Mouse (Mus musculus): Measurements from ENCODE around the gene Chmp5. TPM values are rescaled to one million over a fixed set of nuclear protein-coding genes. Genes with fewer than 3 reads are reported as not detected.

Chmp5 gene
- polyA plus RNA-seq (2015; fragmentation: Nextera tagmentation; extraction: Ambion mirVana) = 167 and 183 TPM in 2 replicates

DNA sequence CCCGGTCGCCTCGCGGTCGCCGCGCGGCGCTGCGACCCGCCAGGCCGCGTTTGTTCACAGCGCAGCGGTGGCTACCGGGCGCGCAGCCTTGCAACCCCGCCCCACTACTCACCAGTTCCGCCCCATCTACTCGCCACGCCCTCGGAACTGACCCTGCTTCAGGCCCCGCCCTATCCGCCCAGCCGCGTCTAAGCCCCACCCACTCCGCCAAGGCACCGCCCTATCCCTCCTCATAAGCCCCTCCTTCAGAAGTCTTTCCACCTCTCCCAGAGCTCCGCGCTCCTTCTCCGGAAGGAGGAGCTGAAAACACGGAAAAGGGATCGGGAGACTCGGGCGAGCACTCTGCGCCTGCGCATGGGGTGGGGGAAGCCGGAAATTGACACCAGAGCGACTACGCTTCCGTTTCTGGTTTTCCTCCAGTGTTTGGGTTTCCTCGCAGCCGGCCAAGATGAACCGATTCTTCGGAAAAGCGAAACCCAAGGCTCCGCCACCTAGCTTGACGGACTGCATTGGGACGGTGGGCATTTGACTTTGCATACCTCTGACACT, at the start of gene Chmp5, which contains the start of gene Bag1:
TSS of gene Chmp5 (plus strand) at position 248 of the 549 bp plus-strand sequence.
TSS of gene Bag1 (minus strand) at position 135 of the 549 bp plus-strand sequence.
- peak within 1 kb of the TSS; percentile 90 for H3K4me3 ChIP-seq (replicated peaks; ENCODE audit: low read length)
- peak within 1 kb of the TSS; percentile 81 for H3K27ac ChIP-seq (ENCODE audit: low read length)
- H3K4me2 ChIP-seq (ENCODE audit: low read length) = peak within 1 kb of the TSS; percentile 89
- WGBS = under 1% methylated on average over 50 of the region's 50 CpGs
- H3K27me3 ChIP-seq (replicated peaks; ENCODE audit: control insufficient read depth, insufficient read depth, low read length) = no peaks in the 10 kb centered on the region
- peak; percentile 97 for ATAC-seq
- H3K9ac ChIP-seq (replicated peaks; ENCODE audit: low read depth, low read length) = peak within 1 kb of the TSS; percentile 87
- peaks cover 27% of the 10 kb centered on the region for H3K4me1 ChIP-seq (replicated peaks; ENCODE audit: control insufficient read depth, insufficient read depth, low read length)
- peaks cover 18% of the 10 kb centered on the region for H3K36me3 ChIP-seq (ENCODE audit: control insufficient read depth, insufficient read depth)
- no peaks in the 10 kb centered on the region for H3K9me3 ChIP-seq (ENCODE audit: control insufficient read depth, low read length)

GRCm38 (mm10) chr4:40898476-40899044, 49.6 kb upstream of the Chmp5 start:
- no peaks in the 10 kb centered on the region for H3K4me1 ChIP-seq (replicated peaks; ENCODE audit: control insufficient read depth, insufficient read depth, low read length)
- no peak overlapping the region for H3K27ac ChIP-seq (ENCODE audit: low read length)
- no peaks in the 10 kb centered on the region for H3K36me3 ChIP-seq (ENCODE audit: control insufficient read depth, insufficient read depth)
- 83% methylated on average over 6 of the region's 6 CpGs for WGBS
- H3K9me3 ChIP-seq (ENCODE audit: control insufficient read depth, low read length) = no peaks in the 10 kb centered on the region
- no peak overlapping the region for H3K4me3 ChIP-seq (replicated peaks; ENCODE audit: low read length)
- H3K9ac ChIP-seq (replicated peaks; ENCODE audit: low read depth, low read length) = no peak overlapping the region
- H3K4me2 ChIP-seq (ENCODE audit: low read length) = no peak overlapping the region
- ATAC-seq = no peak
- no peaks in the 10 kb centered on the region for H3K27me3 ChIP-seq (replicated peaks; ENCODE audit: control insufficient read depth, insufficient read depth, low read length)

DNA sequence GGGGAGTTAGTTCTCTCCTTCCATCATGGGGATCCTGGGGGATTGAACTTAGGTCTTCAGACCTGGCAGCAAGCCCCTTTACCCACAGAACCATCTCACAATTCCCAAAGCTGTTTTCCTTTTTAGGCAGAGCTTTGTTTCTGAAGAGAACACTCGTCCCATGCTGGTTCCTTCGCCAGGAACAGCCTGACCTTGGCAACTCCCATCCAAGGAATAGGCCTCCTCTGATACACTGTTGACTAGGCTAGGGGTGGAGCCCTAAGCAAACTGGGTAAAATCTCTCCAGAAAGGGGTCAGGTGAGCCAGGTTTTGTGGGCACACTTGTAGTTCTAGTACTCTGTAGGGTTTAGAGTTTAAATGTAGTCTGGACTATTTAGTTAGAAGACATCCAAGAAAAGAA, 48.9 kb upstream of the Chmp5 start:
- no peak for ATAC-seq
- Histone ChIP-seq H3K36me3 (ENCODE audit: control insufficient read depth, insufficient read depth) (no peaks in the 10 kb centered on the region), H3K4me3 (replicated peaks; ENCODE audit: low read length) (no peak overlapping the region), H3K4me1 (replicated peaks; ENCODE audit: control insufficient read depth, insufficient read depth, low read length) (no peaks in the 10 kb centered on the region), H3K27ac (ENCODE audit: low read length) (no peak overlapping the region), H3K27me3 (replicated peaks; ENCODE audit: control insufficient read depth, insufficient read depth, low read length) (no peaks in the 10 kb centered on the region), H3K9ac (replicated peaks; ENCODE audit: low read depth, low read length) (no peak overlapping the region), H3K9me3 (ENCODE audit: control insufficient read depth, low read length) (no peaks in the 10 kb centered on the region), H3K4me2 (ENCODE audit: low read length) (no peak overlapping the region)
- WGBS = 51% methylated on average over 2 of the region's 2 CpGs

GRCm38 (mm10) chr4:40900071-40900470, 48.1 kb upstream of the Chmp5 start:
- no peaks in the 10 kb centered on the region for H3K27me3 ChIP-seq (replicated peaks; ENCODE audit: control insufficient read depth, insufficient read depth, low read length)
- WGBS = 91% methylated on average over 3 of the region's 3 CpGs
- no peak for ATAC-seq

GRCm38 (mm10) chr4:40900612-40901011, 47.6 kb upstream of the Chmp5 start:
- no peaks in the 10 kb centered on the region for H3K9me3 ChIP-seq (ENCODE audit: control insufficient read depth, low read length)

More at GRCm38 (mm10) chr4:40900071-40900470, 48.1 kb upstream of the Chmp5 start:
- H3K36me3 ChIP-seq (ENCODE audit: control insufficient read depth, insufficient read depth) = no peaks in the 10 kb centered on the region
- H3K27ac ChIP-seq (ENCODE audit: low read length) = no peak overlapping the region
- H3K4me3 ChIP-seq (replicated peaks; ENCODE audit: low read length) = no peak overlapping the region
- H3K9me3 ChIP-seq (ENCODE audit: control insufficient read depth, low read length) = no peaks in the 10 kb centered on the region
- no peak overlapping the region for H3K9ac ChIP-seq (replicated peaks; ENCODE audit: low read depth, low read length)
- H3K4me2 ChIP-seq (ENCODE audit: low read length) = no peak overlapping the region
- no peaks in the 10 kb centered on the region for H3K4me1 ChIP-seq (replicated peaks; ENCODE audit: control insufficient read depth, insufficient read depth, low read length)

GRCm38 (mm10) chr4:40906298-40906697, 41.9 kb upstream of the Chmp5 start:
- H3K27me3 ChIP-seq (replicated peaks; ENCODE audit: control insufficient read depth, insufficient read depth, low read length) = no peaks in the 10 kb centered on the region
- no peak overlapping the region for H3K4me2 ChIP-seq (ENCODE audit: low read length)
- H3K27ac ChIP-seq (ENCODE audit: low read length) = no peak overlapping the region
- H3K9me3 ChIP-seq (ENCODE audit: control insufficient read depth, low read length) = no peaks in the 10 kb centered on the region
- 70% methylated on average over 1 of the region's 1 CpGs for WGBS
- H3K36me3 ChIP-seq (ENCODE audit: control insufficient read depth, insufficient read depth) = no peaks in the 10 kb centered on the region
- H3K4me3 ChIP-seq (replicated peaks; ENCODE audit: low read length) = no peak overlapping the region
- H3K9ac ChIP-seq (replicated peaks; ENCODE audit: low read depth, low read length) = no peak overlapping the region
- no peak for ATAC-seq
- peaks cover 8% of the 10 kb centered on the region for H3K4me1 ChIP-seq (replicated peaks; ENCODE audit: control insufficient read depth, insufficient read depth, low read length)

More at GRCm38 (mm10) chr4:40900612-40901011, 47.6 kb upstream of the Chmp5 start:
- Histone ChIP-seq H3K27ac (ENCODE audit: low read length) (no peak overlapping the region), H3K4me2 (ENCODE audit: low read length) (no peak overlapping the region), H3K36me3 (ENCODE audit: control insufficient read depth, insufficient read depth) (no peaks in the 10 kb centered on the region), H3K4me3 (replicated peaks; ENCODE audit: low read length) (no peak overlapping the region), H3K9ac (replicated peaks; ENCODE audit: low read depth, low read length) (no peak overlapping the region), H3K27me3 (replicated peaks; ENCODE audit: control insufficient read depth, insufficient read depth, low read length) (no peaks in the 10 kb centered on the region), H3K4me1 (replicated peaks; ENCODE audit: control insufficient read depth, insufficient read depth, low read length) (no peaks in the 10 kb centered on the region)
- WGBS = 91% methylated on average over 4 of the region's 4 CpGs
- no peak for ATAC-seq

- 50% methylated on average over 20 of the region's 20 CpGs for WGBS
- ATAC-seq = no peak
- Histone ChIP-seq H3K9ac (replicated peaks; ENCODE audit: low read depth, low read length) (no peak overlapping the region), H3K36me3 (ENCODE audit: control insufficient read depth, insufficient read depth) (no peaks in the 10 kb centered on the region), H3K4me2 (ENCODE audit: low read length) (no peak overlapping the region), H3K9me3 (ENCODE audit: control insufficient read depth, low read length) (no peaks in the 10 kb centered on the region), H3K27ac (ENCODE audit: low read length) (no peak overlapping the region), H3K4me3 (replicated peaks; ENCODE audit: low read length) (no peak overlapping the region), H3K4me1 (replicated peaks; ENCODE audit: control insufficient read depth, insufficient read depth, low read length) (peaks cover 8% of the 10 kb centered on the region), H3K27me3 (replicated peaks; ENCODE audit: control insufficient read depth, insufficient read depth, low read length) (no peaks in the 10 kb centered on the region)
These were observed 39.8 kb upstream of the Chmp5 start for GRCm38 (mm10) chr4:40908261-40908969.

DNA sequence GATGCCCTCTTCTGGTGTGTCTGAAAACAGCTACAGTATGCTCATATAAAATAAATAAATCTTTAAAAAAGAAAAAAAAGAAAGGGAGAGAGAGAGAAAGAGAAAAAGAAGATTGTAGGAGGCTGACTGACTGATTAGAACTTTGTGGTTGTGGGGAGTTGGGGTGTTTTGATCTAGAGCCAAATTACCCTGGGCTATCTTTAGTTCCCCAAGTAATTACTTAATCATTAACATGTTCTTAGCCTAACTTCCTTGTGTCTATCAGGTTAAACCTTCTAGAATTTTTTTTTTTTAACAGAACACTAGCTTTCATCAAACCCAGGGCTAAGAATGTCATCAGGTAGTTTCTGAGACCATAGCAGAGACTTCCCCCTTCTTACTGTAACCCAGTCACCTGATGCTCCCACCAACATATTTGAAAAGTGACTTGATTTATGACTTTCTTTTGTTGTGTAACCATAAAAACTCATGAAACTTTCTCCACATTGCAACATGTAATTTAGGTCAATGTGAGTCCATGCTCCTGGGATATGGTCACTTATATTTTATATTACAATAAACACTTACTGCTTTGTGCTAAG, 33.8 kb upstream of the Chmp5 start:
- Histone ChIP-seq H3K36me3 (ENCODE audit: control insufficient read depth, insufficient read depth) (no peaks in the 10 kb centered on the region), H3K9me3 (ENCODE audit: control insufficient read depth, low read length) (no peaks in the 10 kb centered on the region), H3K4me2 (ENCODE audit: low read length) (no peak overlapping the region), H3K27me3 (replicated peaks; ENCODE audit: control insufficient read depth, insufficient read depth, low read length) (no peaks in the 10 kb centered on the region), H3K9ac (replicated peaks; ENCODE audit: low read depth, low read length) (no peak overlapping the region), H3K4me1 (replicated peaks; ENCODE audit: control insufficient read depth, insufficient read depth, low read length) (no peaks in the 10 kb centered on the region), H3K4me3 (replicated peaks; ENCODE audit: low read length) (no peak overlapping the region), H3K27ac (ENCODE audit: low read length) (no peak overlapping the region)
- ATAC-seq = no peak

GRCm38 (mm10) chr4:40915947-40916346, 32.3 kb upstream of the Chmp5 start:
- Histone ChIP-seq H3K27me3 (replicated peaks; ENCODE audit: control insufficient read depth, insufficient read depth, low read length) (no peaks in the 10 kb centered on the region), H3K4me2 (ENCODE audit: low read length) (no peak overlapping the region)

More at GRCm38 (mm10) chr4:40915947-40916346, 32.3 kb upstream of the Chmp5 start:
- Histone ChIP-seq H3K27ac (ENCODE audit: low read length) (no peak overlapping the region), H3K9ac (replicated peaks; ENCODE audit: low read depth, low read length) (no peak overlapping the region), H3K4me1 (replicated peaks; ENCODE audit: control insufficient read depth, insufficient read depth, low read length) (no peaks in the 10 kb centered on the region), H3K4me3 (replicated peaks; ENCODE audit: low read length) (no peak overlapping the region), H3K36me3 (ENCODE audit: control insufficient read depth, insufficient read depth) (no peaks in the 10 kb centered on the region), H3K9me3 (ENCODE audit: control insufficient read depth, low read length) (no peaks in the 10 kb centered on the region)
- no peak for ATAC-seq
- 81% methylated on average over 5 of the region's 5 CpGs for WGBS
